Mouse (Mus musculus): Measurements from ENCODE around the gene Gm20662.

DNA sequence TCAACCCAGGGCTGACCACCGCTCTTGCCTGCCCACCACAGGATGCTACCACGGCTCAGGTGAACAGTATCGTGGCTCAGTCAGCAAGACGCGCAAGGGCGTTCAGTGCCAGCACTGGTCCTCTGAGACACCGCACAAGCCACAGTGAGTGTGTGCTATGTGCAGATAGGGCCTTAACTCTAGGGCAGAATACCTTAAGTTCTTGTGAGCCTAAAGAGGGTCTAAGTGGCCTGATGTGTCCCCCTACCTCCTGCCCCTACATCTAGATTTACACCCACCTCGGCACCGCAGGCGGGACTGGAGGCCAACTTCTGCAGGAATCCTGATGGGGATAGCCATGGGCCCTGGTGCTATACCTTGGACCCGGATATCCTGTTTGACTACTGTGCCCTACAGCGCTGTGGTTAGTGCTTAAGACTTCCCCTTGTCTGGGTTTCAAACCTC lies 86.9 kb downstream of the Gm20662 start, which contains the start of gene Rnf123:
- TF ChIP-seq CTCF (IDR thresholded peaks at IDR 0.05; ENCODE audit: borderline replicate concordance, insufficient read depth, low read depth, low read length) (no peak), POLR2A (IDR thresholded peaks at IDR 0.05; ENCODE audit: borderline replicate concordance, insufficient read depth, low read length) (no peak; the same call in 1 of the 2 replicates)
